ENCODE assay signal across 8 mouse cellular contexts in the genomic region with DNA sequence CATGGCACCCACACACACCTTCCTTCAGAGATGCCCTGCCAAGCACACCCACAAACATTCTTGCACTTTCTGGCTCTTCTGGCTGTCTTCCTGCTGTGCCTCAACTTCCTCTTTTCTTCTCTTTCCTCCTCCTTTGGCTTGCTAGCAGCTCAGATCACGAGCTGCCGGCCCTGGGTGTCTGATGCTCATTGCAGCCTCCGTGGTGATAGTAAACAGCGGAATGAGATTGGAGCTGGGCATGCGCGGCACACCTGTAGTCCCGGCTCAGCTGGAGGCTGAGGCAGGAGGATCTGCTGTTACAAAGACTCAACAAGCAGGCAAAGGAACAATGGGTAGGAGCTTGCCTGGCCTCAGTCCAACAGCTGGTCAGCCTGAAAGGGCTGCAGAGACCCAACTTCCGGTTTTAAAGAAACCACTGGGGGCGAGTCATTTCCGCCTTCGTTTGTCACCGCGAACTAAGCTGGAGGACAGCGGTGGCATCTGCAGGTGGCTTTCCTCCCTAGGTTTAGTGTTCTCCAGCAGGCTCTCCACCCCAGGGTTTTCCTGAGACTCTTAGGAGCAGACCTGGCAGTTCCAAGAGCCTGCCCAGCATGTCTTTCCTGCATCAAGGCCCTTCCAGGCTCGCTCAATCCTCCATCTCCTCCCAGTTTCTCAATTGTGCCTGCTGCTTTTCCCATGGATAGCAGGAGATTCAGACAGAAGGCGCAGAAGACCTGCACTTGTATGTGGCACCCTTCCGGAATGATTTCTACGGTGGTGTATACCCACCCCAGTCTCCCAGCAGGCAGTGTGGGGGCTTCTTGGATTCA. TPM values are rescaled to one million over a fixed set of nuclear protein-coding genes. Genes with fewer than 3 reads are reported as not detected.
DNase-seq lines count a peak whose midpoint lies in the region; ATAC-seq and TF ChIP-seq lines count a peak whose summit lies in the region.

No protein-coding gene starts in this region.

- DNase-seq in right cerebral cortex, postnatal 4 days: peak; percentile 30
- no peak for DNase-seq in right cerebral cortex, adult 18-20 months
- no peak for DNase-seq in embryonic facial prominence, embryonic 10.5 days (ENCODE audit: low spot score)
- peak; percentile 22 for DNase-seq in heart, postnatal 0 days (ENCODE audit: low spot score)
- peak; percentile 77 for DNase-seq in kidney, postnatal 14 days
- no peak for DNase-seq in ovary, adult 18-20 months (ENCODE audit: low spot score)

- WGBS in embryonic facial prominence, embryonic 10.5 days: 62% methylated on average over 18 of the region's 18 CpGs
- WGBS in heart, postnatal 0 days: 61% methylated on average over 18 of the region's 18 CpGs
- WGBS in stomach, embryonic 14.5 days: 66% methylated on average over 18 of the region's 18 CpGs

- peak overlapping the region; percentile 40; the same call in 1 of the 2 replicates for H3K4me2 ChIP-seq in heart, postnatal 0 days (ENCODE audit: low read depth, low read length)
- H3K4me2 ChIP-seq in stomach, embryonic 14.5 days (replicated peaks; ENCODE audit: low read depth, low read length): no peak overlapping the region; the same call in 1 of the 2 replicates

- H3K9me3 ChIP-seq in embryonic facial prominence, embryonic 10.5 days: no peaks in the 10 kb centered on the region
- H3K9me3 ChIP-seq in heart, postnatal 0 days (replicated peaks; ENCODE audit: control insufficient read depth, low read length): no peaks in the 10 kb centered on the region
- H3K9me3 ChIP-seq in stomach, embryonic 14.5 days (ENCODE audit: control insufficient read depth, low read depth, low read length): no peaks in the 10 kb centered on the region

- TF ChIP-seq EP300 in heart, postnatal 0 days (IDR thresholded peaks at IDR 0.05; ENCODE audit: low read depth): no peak

- H3K27ac ChIP-seq in embryonic facial prominence, embryonic 10.5 days (replicated peaks): peak overlapping the region; percentile 85
- peak overlapping the region; percentile 73 for H3K27ac ChIP-seq in heart, postnatal 0 days (ENCODE audit: low read depth)
- peak overlapping the region; percentile 86 for H3K27ac ChIP-seq in stomach, embryonic 14.5 days (ENCODE audit: low read length)

- TF ChIP-seq CTCF in heart, postnatal 0 days (IDR thresholded peaks at IDR 0.05; ENCODE audit: low read depth): no peak

- no peak overlapping the region for H3K9ac ChIP-seq in heart, postnatal 0 days (replicated peaks; ENCODE audit: low read depth, low read length)
- no peak overlapping the region for H3K9ac ChIP-seq in stomach, embryonic 14.5 days (replicated peaks; ENCODE audit: low read depth, low read length)

- ATAC-seq in heart, postnatal 0 days (ENCODE audit: insufficient read depth, low read depth): no peak
- peak; percentile 40 for ATAC-seq in megakaryocyte, adult 5-6 weeks (ENCODE audit: poor library complexity, severe bottlenecking)
- ATAC-seq in stomach, embryonic 14.5 days (ENCODE audit: insufficient number of reproducible peaks, insufficient read depth, low FRiP score, low read depth): no peak

- peaks cover 25% of the 10 kb centered on the region for H3K36me3 ChIP-seq in embryonic facial prominence, embryonic 10.5 days (replicated peaks)
- peaks cover 16% of the 10 kb centered on the region for H3K36me3 ChIP-seq in heart, postnatal 0 days (replicated peaks; ENCODE audit: control insufficient read depth, insufficient read depth, low read length)
- H3K36me3 ChIP-seq in stomach, embryonic 14.5 days (ENCODE audit: control insufficient read depth, insufficient read depth, low read length): peaks cover 10% of the 10 kb centered on the region; the same call in 1 of the 2 replicates

- H3K4me1 ChIP-seq in embryonic facial prominence, embryonic 10.5 days: peaks cover 61% of the 10 kb centered on the region
- peaks cover 9% of the 10 kb centered on the region for H3K4me1 ChIP-seq in heart, postnatal 0 days (ENCODE audit: control insufficient read depth, insufficient read depth)
- H3K4me1 ChIP-seq in stomach, embryonic 14.5 days (ENCODE audit: control insufficient read depth, insufficient read depth, low read length): peaks cover 32% of the 10 kb centered on the region

- H3K4me3 ChIP-seq in embryonic facial prominence, embryonic 10.5 days: peak overlapping the region; percentile 51
- no peak overlapping the region for H3K4me3 ChIP-seq in heart, postnatal 0 days (ENCODE audit: low read depth, low read length)
- H3K4me3 ChIP-seq in stomach, embryonic 14.5 days (ENCODE audit: low read depth, low read length): no peak overlapping the region

- H3K27me3 ChIP-seq in embryonic facial prominence, embryonic 10.5 days (replicated peaks; ENCODE audit: low read depth, poor library complexity, severe bottlenecking): no peaks in the 10 kb centered on the region
- H3K27me3 ChIP-seq in heart, postnatal 0 days (ENCODE audit: control insufficient read depth, insufficient read depth, low read length): no peaks in the 10 kb centered on the region
- H3K27me3 ChIP-seq in stomach, embryonic 14.5 days (ENCODE audit: control insufficient read depth, insufficient read depth, low read length): no peaks in the 10 kb centered on the region

RNA-seq across cellular contexts. Expression of a gene that starts 6.0 kb away (rescaled TPM):
- polyA plus RNA-seq in embryonic facial prominence, embryonic 10.5 days (2016; fragmentation: Nextera tagmentation; extraction: Ambion mirVana): 10.8 and 12.0 TPM in 2 replicates
- total RNA-seq in heart, postnatal 0 days (2014; rRNA removed; ENCODE audit: low replicate concordance): 14.0 and 15.0 TPM in 2 replicates
- polyA plus RNA-seq in heart, postnatal 0 days (2015; fragmentation: Nextera tagmentation; extraction: Ambion mirVana): 4.5 and 4.7 TPM in 2 replicates
- 316 and 357 TPM in 2 replicates for total RNA-seq in megakaryocyte, adult 5-6 weeks (2015)
- total RNA-seq in megakaryocyte, adult 5-6 weeks (2017): 121 and 168 TPM in 2 replicates
- 31.2 and 33.2 TPM in 2 replicates for polyA plus RNA-seq in stomach, embryonic 14.5 days (2014; fragmentation: Nextera tagmentation; extraction: Ambion mirVana)

Comparison
In these comparisons a context has a peak if more than half of its experiments do, and no peak if none do; other contexts are left out.
1. DNase-seq: peak in right cerebral cortex, postnatal 4 days (single experiment), heart, postnatal 0 days (single experiment) and kidney, postnatal 14 days (single experiment); none in right cerebral cortex, adult 18-20 months (single experiment), embryonic facial prominence, embryonic 10.5 days (single experiment) and ovary, adult 18-20 months (single experiment).
2. Peak in every context shown above with its lines, with median percentiles within 50 percentile points of each other: H3K27ac ChIP-seq.